Mouse (Mus musculus): ENCODE measurements around the gene Gm6871. TPM values are rescaled to one million over a fixed set of nuclear protein-coding genes. Genes with fewer than 3 reads are reported as not detected.

Gm6871 gene
- polyA plus RNA-seq (2021; fragmentation: Nextera tagmentation) = not detected in 2 replicates
- long read RNA-seq, experiment 1 = 0 reads
- long read RNA-seq, experiment 2 = 0 reads

GRCm38 (mm10) chr7:41573562-41573961, at the start of gene Gm6871:
TSS of gene Gm6871 (minus strand) at chr7:41573662.

GRCm38 (mm10) chr7:41599034-41599813, 25.8 kb upstream of the Gm6871 start, which contains the start of gene 2610021A01Rik:
TSS of gene 2610021A01Rik (plus strand) at chr7:41599230.

GRCm38 (mm10) chr7:41499389-41500049, 73.9 kb downstream of the Gm6871 start, which contains the start of the genes Gm20449 and AW146154:
TSS of gene Gm20449 (minus strand) at chr7:41499417.
TSS of gene AW146154 (minus strand) at chr7:41499890.

Other genes with a start within 250 kb of the Gm6871 start
- 9.2 and 11.0 TPM in 2 replicates for gene AI987944, start 180.3 kb downstream of the Gm6871 start, polyA plus RNA-seq (2021; fragmentation: Nextera tagmentation)
- gene Vmn2r57, start 125.0 kb downstream of the Gm6871 start, polyA plus RNA-seq (2021; fragmentation: Nextera tagmentation) = 0.72 and 0.93 TPM in 2 replicates
- 0.10 and 0.26 TPM in 2 replicates for gene Gm20449, start 74.2 kb downstream of the Gm6871 start, polyA plus RNA-seq (2021; fragmentation: Nextera tagmentation)
- gene AW146154, start 73.8 kb downstream of the Gm6871 start, polyA plus RNA-seq (2021; fragmentation: Nextera tagmentation) = 6.4 and 7.4 TPM in 2 replicates
- 9.8 and 12.2 TPM in 2 replicates for gene 2610021A01Rik, start 25.6 kb upstream of the Gm6871 start, polyA plus RNA-seq (2021; fragmentation: Nextera tagmentation)
- gene Zfp788, start 59.5 kb upstream of the Gm6871 start, polyA plus RNA-seq (2021; fragmentation: Nextera tagmentation) = 10.8 and 11.4 TPM in 2 replicates